Mouse (Mus musculus) thymus, postnatal 4 days (tissue): ENCODE measurements around the gene Hist1h2ai.

Experiments used
- DNase-seq: peaks from one replicate; pipeline ENCODE4 v3.0.0; 2021

Hist1h2ai gene

GRCm38 (mm10) chr13:21715864-21716539, at the start of gene Hist1h2ai, which contains the start of gene Hist1h2bl:
Gene Hist1h2ai (plus strand): TSS chr13:21716422.
Gene Hist1h2bl (minus strand): TSS chr13:21716143.
- DNase-seq, result peak; percentile 81

GRCm38 (mm10) chr13:21677305-21677704, 38.9 kb upstream of the Hist1h2ai start, which contains the start of gene Olfr1360:
Gene Olfr1360 (minus strand): TSS chr13:21677405.
- no peak for DNase-seq

- DNase-seq, result no peak
These were observed 18.4 kb upstream of the Hist1h2ai start, which contains the start of gene Olfr1359 for GRCm38 (mm10) chr13:21697811-21698210. Gene Olfr1359 (plus strand): TSS chr13:21698111.

GRCm38 (mm10) chr13:21706669-21707068, 9.6 kb upstream of the Hist1h2ai start:
- DNase-seq, result no peak

- peak; percentile 94 for DNase-seq
These were observed 6.1 kb upstream of the Hist1h2ai start for GRCm38 (mm10) chr13:21710031-21710711.

GRCm38 (mm10) chr13:21710821-21711525, 5.2 kb upstream of the Hist1h2ai start:
- DNase-seq, result peak; percentile 85

GRCm38 (mm10) chr13:21711698-21712097, 4.5 kb upstream of the Hist1h2ai start:
- DNase-seq, result no peak

GRCm38 (mm10) chr13:21714725-21715124, 1.5 kb upstream of the Hist1h2ai start:
- DNase-seq, result peak; percentile 68

GRCm38 (mm10) chr13:21715131-21715863, 925 bp upstream of the Hist1h2ai start:
- peak; percentile 36 for DNase-seq

GRCm38 (mm10) chr13:21716540-21717391, 544 bp downstream of the Hist1h2ai start:
- peak; percentile 34 for DNase-seq

- DNase-seq, result peak; percentile 88
These were observed 1.5 kb downstream of the Hist1h2ai start, which contains the start of gene Hist1h3h for GRCm38 (mm10) chr13:21717397-21718357. Gene Hist1h3h (plus strand): TSS chr13:21717659.

GRCm38 (mm10) chr13:21718381-21719080, 2.3 kb downstream of the Hist1h2ai start:
- DNase-seq, result no peak

GRCm38 (mm10) chr13:21721107-21721756, 5.0 kb downstream of the Hist1h2ai start:
- DNase-seq, result peak; percentile 33

- DNase-seq, result peak; percentile 71
These were observed 5.6 kb downstream of the Hist1h2ai start, which contains the start of gene Hist1h2bm for GRCm38 (mm10) chr13:21721757-21722372. Gene Hist1h2bm (plus strand): TSS chr13:21722044.

GRCm38 (mm10) chr13:21722373-21722925, 6.2 kb downstream of the Hist1h2ai start:
- DNase-seq, result no peak

- peak; percentile 63 for DNase-seq
These were observed 7.0 kb downstream of the Hist1h2ai start for GRCm38 (mm10) chr13:21722993-21723836.

- no peak for DNase-seq
These were observed 11.8 kb downstream of the Hist1h2ai start for GRCm38 (mm10) chr13:21727948-21728572.
